Mouse (Mus musculus) neural tube, embryonic 14.5 days (tissue): ENCODE measurements around the gene Glis3. TPM values are rescaled to one million over a fixed set of nuclear protein-coding genes. Genes with fewer than 3 reads are reported as not detected.

Experiments
- ATAC-seq: fragments of 200-750 bp; cut with Nextera tagmentation; 2 replicates; pipeline ENCODE4 v1.8.0; 2017; ENCODE audit warnings: low read depth, mild to moderate bottlenecking, moderate TSS enrichment, moderate library complexity
- H3K27ac ChIP-seq: fragments of 300-500 bp; sonication (generic); 2 replicates; pipeline ENCODE4 v1.5.1; 2014; ENCODE audit warnings: low read depth, mild to moderate bottlenecking, control low read depth, low read length, moderate library complexity, mixed read lengths
- H3K27me3 ChIP-seq: fragments of 300-500 bp; sonication (generic); 2 replicates; pipeline ENCODE4 v1.6.1; 2014; ENCODE audit warnings: low read length; ENCODE audit not compliant: control insufficient read depth, insufficient read depth
- H3K36me3 ChIP-seq: fragments of 300-500 bp; sonication (generic); 2 replicates; pipeline ENCODE4 v1.6.1; 2014; ENCODE audit warnings: low read length, mixed read lengths; ENCODE audit not compliant: control insufficient read depth, insufficient read depth
- H3K4me1 ChIP-seq: fragments of 300-500 bp; sonication (generic); 2 replicates; pipeline ENCODE4 v1.6.1; 2014; ENCODE audit warnings: low read length; ENCODE audit not compliant: control insufficient read depth, insufficient read depth
- H3K4me2 ChIP-seq: fragments of 300-500 bp; sonication (generic); 2 replicates; pipeline ENCODE4 v1.6.1; 2014; ENCODE audit warnings: mild to moderate bottlenecking, low read depth, low read length, control low read depth
- H3K4me3 ChIP-seq: fragments of 300-500 bp; sonication (generic); 2 replicates; pipeline ENCODE4 v1.5.1; 2014; ENCODE audit warnings: low read depth, low read length, control low read depth, mixed read lengths
- H3K9ac ChIP-seq: fragments of 300-500 bp; sonication (generic); replicated peaks from 2 replicates; pipeline ENCODE4 v1.6.1; 2014; ENCODE audit warnings: low read depth, mild to moderate bottlenecking, control low read depth, low read length, mixed read lengths
- H3K9me3 ChIP-seq: fragments of 300-500 bp; sonication (generic); 2 replicates; pipeline ENCODE4 v1.6.1; 2016; ENCODE audit warnings: low read length; ENCODE audit not compliant: control insufficient read depth
- WGBS: fragments of 180-500 bp; shearing (Covaris S2); extraction: QIAGEN DNeasy Blood & Tissue Kit; methylation state at CpG from one replicate; pipeline ENCODE4 v1.1.7; 2014; 5-methylcytosine and 5-hydroxymethylcytosine counted together
- polyA plus RNA-seq: library from polyadenylated mRNA; unstranded; fragments of >200 nt; fragmentation: Nextera tagmentation; extraction: Ambion mirVana; gene quantifications from 2 replicates; pipeline ENCODE4 v1.2.1, GENCODE M21; 2014

The Glis3 gene
- polyA plus RNA-seq, 1 experiment from 2014 or later = 2.7 TPM

DNA sequence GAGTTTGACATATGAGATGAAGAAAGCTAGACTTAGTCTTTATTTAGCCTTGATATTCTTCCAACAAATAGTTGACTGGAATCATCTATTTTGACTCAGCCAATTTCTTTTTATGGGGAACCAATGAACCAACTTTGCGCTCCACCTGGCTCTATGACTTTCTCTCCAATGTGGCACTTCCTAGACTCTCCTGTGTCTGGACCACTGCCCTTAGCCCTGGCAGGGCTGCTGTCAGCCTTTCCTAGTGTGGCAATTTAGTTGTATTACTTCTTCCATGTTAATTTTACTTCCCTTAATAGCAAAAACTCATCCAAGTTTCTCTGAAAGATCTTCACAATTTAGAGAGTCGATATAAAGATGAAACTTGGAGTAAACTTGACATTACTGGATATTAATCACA is 445.2 kb downstream of the Glis3 start:
- H3K4me1 ChIP-seq = no peaks in the 10 kb centered on the region
- no peaks in the 10 kb centered on the region for H3K36me3 ChIP-seq
- ATAC-seq = no peak
- H3K4me3 ChIP-seq = no peak overlapping the region
- H3K27me3 ChIP-seq = no peaks in the 10 kb centered on the region
- no peaks in the 10 kb centered on the region for H3K9me3 ChIP-seq
- H3K4me2 ChIP-seq = no peak overlapping the region
- WGBS = 96% methylated on average over 2 of the region's 2 CpGs
- no peak overlapping the region for H3K9ac ChIP-seq
- no peak overlapping the region for H3K27ac ChIP-seq

DNA sequence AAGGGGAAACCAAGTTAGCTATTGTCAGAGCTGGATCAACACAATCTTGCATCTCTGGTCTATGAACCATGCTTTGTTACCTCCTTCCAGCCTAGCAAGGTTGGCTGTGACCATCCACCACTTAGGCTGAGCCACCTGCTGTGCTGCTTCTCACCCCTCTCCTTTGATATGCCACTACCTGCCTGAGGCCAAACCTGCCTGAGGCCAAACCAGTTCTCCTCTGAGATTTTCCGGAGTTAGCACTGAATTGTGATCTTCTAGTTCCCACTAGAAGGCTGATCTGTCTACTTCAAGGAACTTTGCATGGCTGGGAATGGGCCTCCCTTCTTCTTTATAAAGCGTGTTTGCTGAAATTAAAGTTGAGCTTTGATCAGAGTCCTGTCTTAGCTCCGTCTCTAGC is 448.4 kb downstream of the Glis3 start:
- H3K4me1 ChIP-seq = no peaks in the 10 kb centered on the region

DNA sequence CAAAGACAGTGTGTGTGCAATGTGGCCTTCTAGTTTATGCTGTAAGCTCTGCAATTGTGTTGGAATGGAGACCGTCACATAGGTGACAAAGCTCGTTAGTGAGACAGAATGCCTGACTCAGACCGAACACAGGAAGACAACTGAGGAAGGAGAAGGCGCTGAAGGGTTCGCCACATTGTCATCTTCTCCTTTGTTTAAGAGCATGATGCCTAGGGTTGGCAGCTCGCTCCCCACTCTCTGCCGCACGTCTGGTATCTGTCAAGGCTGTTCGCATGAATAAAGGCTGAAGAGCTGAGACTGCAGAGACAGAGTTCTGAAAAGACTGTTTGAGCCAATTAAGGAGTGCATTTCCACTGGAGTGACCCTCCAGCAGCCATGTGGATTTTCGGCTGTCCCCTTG is 452.4 kb downstream of the Glis3 start:
- Histone ChIP-seq H3K27ac (no peak overlapping the region), H3K36me3 (no peaks in the 10 kb centered on the region), H3K4me2 (no peak overlapping the region), H3K4me3 (no peak overlapping the region), H3K4me1 (no peaks in the 10 kb centered on the region), H3K9ac (no peak overlapping the region), H3K27me3 (no peaks in the 10 kb centered on the region), H3K9me3 (no peaks in the 10 kb centered on the region)
- no peak for ATAC-seq
- 86% methylated on average over 10 of the region's 10 CpGs for WGBS

More for the DNA sequence above, 448.4 kb downstream of the Glis3 start:
- Histone ChIP-seq H3K27me3 (no peaks in the 10 kb centered on the region), H3K9ac (no peak overlapping the region), H3K4me2 (no peak overlapping the region), H3K27ac (no peak overlapping the region), H3K36me3 (no peaks in the 10 kb centered on the region), H3K4me3 (no peak overlapping the region), H3K9me3 (no peaks in the 10 kb centered on the region)
- ATAC-seq = no peak
- 72% methylated on average over 3 of the region's 3 CpGs for WGBS

DNA sequence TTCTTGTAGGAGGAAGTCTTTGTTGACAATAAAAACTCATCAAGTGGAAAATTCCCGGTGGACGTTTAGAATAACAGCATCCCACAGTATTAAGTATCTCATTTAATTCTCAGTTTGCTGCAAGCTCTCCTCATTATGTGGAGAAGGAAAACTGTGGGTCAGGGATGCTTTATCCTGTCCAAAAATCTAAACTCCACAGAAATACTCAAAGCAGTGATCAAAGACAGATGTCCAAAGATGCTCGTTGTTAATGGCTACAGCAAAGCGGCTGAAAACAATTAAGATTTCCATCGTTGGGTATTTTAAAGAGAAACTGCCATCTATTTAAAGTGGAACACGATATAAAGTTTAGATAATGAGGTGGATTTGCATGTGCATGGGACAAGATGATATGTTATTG is 454.2 kb downstream of the Glis3 start:
- Histone ChIP-seq H3K4me3 (no peak overlapping the region), H3K9ac (no peak overlapping the region), H3K27me3 (no peaks in the 10 kb centered on the region), H3K4me2 (no peak overlapping the region), H3K36me3 (no peaks in the 10 kb centered on the region), H3K4me1 (no peaks in the 10 kb centered on the region), H3K9me3 (no peaks in the 10 kb centered on the region), H3K27ac (no peak overlapping the region)
- ATAC-seq = no peak
- WGBS = 74% methylated on average over 6 of the region's 6 CpGs

DNA sequence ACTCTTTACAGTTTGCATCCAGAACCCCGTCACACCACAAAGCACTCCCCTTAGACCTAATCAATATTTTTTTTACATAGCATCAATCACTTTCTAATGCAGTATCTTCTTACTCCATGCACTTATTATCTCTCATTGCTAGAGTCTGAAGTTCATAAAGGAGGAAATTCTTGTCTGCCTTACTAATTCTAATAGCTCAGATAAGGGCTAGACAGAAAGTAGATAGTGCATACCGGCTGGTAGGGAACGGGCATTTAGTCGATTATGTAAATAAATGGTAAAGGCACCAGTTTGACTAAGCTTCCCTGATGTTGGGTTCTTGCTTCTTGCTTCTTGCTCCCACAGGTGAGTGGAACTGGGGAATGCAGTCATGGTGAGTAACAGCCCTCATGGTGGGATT is 468.2 kb downstream of the Glis3 start:
- H3K27ac ChIP-seq = no peak overlapping the region
- no peak overlapping the region for H3K4me2 ChIP-seq
- no peaks in the 10 kb centered on the region for H3K27me3 ChIP-seq
- no peaks in the 10 kb centered on the region for H3K36me3 ChIP-seq
- no peaks in the 10 kb centered on the region for H3K4me1 ChIP-seq
- WGBS = 89% methylated on average over 4 of the region's 4 CpGs
- H3K9me3 ChIP-seq = no peaks in the 10 kb centered on the region
- H3K9ac ChIP-seq = no peak overlapping the region
- no peak overlapping the region for H3K4me3 ChIP-seq
- ATAC-seq = no peak

Other genes with a start within 250 kb of the Glis3 start
- gene Slc1a1, start 155.0 kb upstream of the Glis3 start, polyA plus RNA-seq = 42.2 and 44.0 TPM in 2 replicates